Mouse (Mus musculus): Measurements from ENCODE around the gene Camk1. TPM values are rescaled to one million over a fixed set of nuclear protein-coding genes. Genes with fewer than 3 reads are reported as not detected.

Gene Camk1
- polyA plus RNA-seq, 1 experiment from 2014 or later = 90.6 TPM

DNA sequence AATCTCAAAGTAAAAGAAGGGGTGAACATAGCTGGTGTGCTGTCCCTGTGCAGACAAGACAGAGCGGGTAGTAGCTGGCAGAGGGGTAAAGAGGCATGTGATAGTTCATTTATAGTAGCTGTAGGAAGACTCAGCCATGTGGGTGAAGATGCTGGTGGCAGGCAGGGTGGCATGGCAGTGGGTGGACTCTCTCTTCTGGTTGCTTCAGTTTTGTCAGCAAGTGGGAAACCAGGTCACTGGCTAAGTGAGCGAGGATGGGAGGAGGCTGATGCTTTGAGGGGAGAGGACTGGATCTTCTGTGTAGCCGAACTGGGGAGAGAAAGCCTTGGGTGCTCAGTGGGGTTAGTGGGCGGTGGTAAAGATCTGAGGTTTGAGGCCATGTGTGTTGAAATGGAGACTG lies 56.5 kb downstream of the Camk1 start:
- Histone ChIP-seq H3K27ac (no peak overlapping the region), H3K4me1 (replicated peaks; ENCODE audit: insufficient read depth, low read length) (no peaks in the 10 kb centered on the region), H3K4me2 (ENCODE audit: low read length) (no peak overlapping the region), H3K4me3 (replicated peaks; ENCODE audit: low read depth, low read length) (no peak overlapping the region), H3K9me3 (replicated peaks; ENCODE audit: low read length) (no peaks in the 10 kb centered on the region), H3K36me3 (ENCODE audit: insufficient read depth, low read length) (no peaks in the 10 kb centered on the region), H3K27me3 (ENCODE audit: insufficient read depth, low read length) (peaks cover 18% of the 10 kb centered on the region; the same call in 1 of the 2 replicates), H3K9ac (ENCODE audit: low read depth, low read length) (no peak overlapping the region)
- no peak for TF ChIP-seq CTCF (IDR thresholded peaks at IDR 0.05; ENCODE audit: low read depth)
- no peak for ATAC-seq (replicated peaks; ENCODE audit: low FRiP score, low read depth)
- DNase-seq (ENCODE audit: low spot score) = no peak
- 79% methylated on average over 4 of the region's 4 CpGs for WGBS

- H3K4me1 ChIP-seq (replicated peaks; ENCODE audit: insufficient read depth, low read length) = no peaks in the 10 kb centered on the region
- no peak overlapping the region for H3K27ac ChIP-seq
- no peak for ATAC-seq (replicated peaks; ENCODE audit: low FRiP score, low read depth)
- H3K27me3 ChIP-seq (ENCODE audit: insufficient read depth, low read length) = peaks cover 19% of the 10 kb centered on the region; the same call in 1 of the 2 replicates
- no peak overlapping the region for H3K4me2 ChIP-seq (ENCODE audit: low read length)
- no peaks in the 10 kb centered on the region for H3K9me3 ChIP-seq (replicated peaks; ENCODE audit: low read length)
- no peaks in the 10 kb centered on the region for H3K36me3 ChIP-seq (ENCODE audit: insufficient read depth, low read length)
- WGBS = 67% methylated on average over 1 of the region's 1 CpGs
- no peak for DNase-seq (ENCODE audit: low spot score)
- H3K4me3 ChIP-seq (replicated peaks; ENCODE audit: low read depth, low read length) = no peak overlapping the region
- no peak overlapping the region for H3K9ac ChIP-seq (ENCODE audit: low read depth, low read length)
- TF ChIP-seq CTCF (IDR thresholded peaks at IDR 0.05; ENCODE audit: low read depth) = no peak
These were observed 57.5 kb downstream of the Camk1 start for GRCm38 (mm10) chr6:113286316-113286715.

DNA sequence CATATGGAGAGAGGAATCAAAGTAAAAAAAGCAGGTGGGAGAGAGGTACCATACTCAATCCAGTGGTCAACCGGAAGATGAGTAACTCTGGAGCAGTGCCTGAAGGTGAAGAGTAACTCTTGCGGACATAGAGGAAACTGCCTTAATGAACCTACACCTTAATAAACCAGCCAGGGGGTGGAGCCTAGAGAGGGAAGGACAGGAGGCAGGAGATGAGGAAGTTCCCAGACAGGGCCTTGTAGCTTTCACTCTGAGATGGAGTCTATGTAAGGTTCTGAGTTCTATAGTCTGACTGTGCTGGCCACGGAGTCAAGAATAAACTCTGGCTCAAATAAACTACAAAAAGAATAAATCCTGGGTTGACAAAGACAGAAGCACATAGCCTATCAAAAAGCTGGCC lies 58.9 kb downstream of the Camk1 start:
- no peak for TF ChIP-seq CTCF (IDR thresholded peaks at IDR 0.05; ENCODE audit: low read depth)
- no peak overlapping the region for H3K4me2 ChIP-seq (ENCODE audit: low read length)
- 68% methylated on average over 3 of the region's 3 CpGs for WGBS
- H3K9ac ChIP-seq (ENCODE audit: low read depth, low read length) = no peak overlapping the region
- H3K27me3 ChIP-seq (ENCODE audit: insufficient read depth, low read length) = peaks cover 19% of the 10 kb centered on the region; the same call in 1 of the 2 replicates
- H3K36me3 ChIP-seq (ENCODE audit: insufficient read depth, low read length) = 0 out of 2 replicates have a peak, but pooled peaks cover 2% of the 10 kb centered on the region
- no peak overlapping the region for H3K4me3 ChIP-seq (replicated peaks; ENCODE audit: low read depth, low read length)
- H3K9me3 ChIP-seq (replicated peaks; ENCODE audit: low read length) = no peaks in the 10 kb centered on the region
- ATAC-seq (replicated peaks; ENCODE audit: low FRiP score, low read depth) (no peak), DNase-seq (ENCODE audit: low spot score) (no peak)
- H3K27ac ChIP-seq = no peak overlapping the region
- no peaks in the 10 kb centered on the region for H3K4me1 ChIP-seq (replicated peaks; ENCODE audit: insufficient read depth, low read length)

Other genes starting within 250 kb of the Camk1 start
- gene Lhfpl4, start 148.6 kb downstream of the Camk1 start, polyA plus RNA-seq (2015; fragmentation: Nextera tagmentation; extraction: Ambion mirVana) = 0.20 and 0.45 TPM in 2 replicates
- gene Mtmr14, start 106.1 kb downstream of the Camk1 start, polyA plus RNA-seq (2015; fragmentation: Nextera tagmentation; extraction: Ambion mirVana) = 30.5 and 33.7 TPM in 2 replicates
- not detected in 2 replicates for gene Cpne9, start 61.7 kb downstream of the Camk1 start, polyA plus RNA-seq (2015; fragmentation: Nextera tagmentation; extraction: Ambion mirVana)
- 12.2 and 12.5 TPM in 2 replicates for gene Brpf1, start 36.8 kb downstream of the Camk1 start, polyA plus RNA-seq (2015; fragmentation: Nextera tagmentation; extraction: Ambion mirVana)
- gene Ogg1, start 17.0 kb downstream of the Camk1 start, polyA plus RNA-seq (2015; fragmentation: Nextera tagmentation; extraction: Ambion mirVana) = 14.0 TPM in 2 replicates
- gene Tada3, start 33.9 kb upstream of the Camk1 start, polyA plus RNA-seq (2015; fragmentation: Nextera tagmentation; extraction: Ambion mirVana) = 37.9 and 39.9 TPM in 2 replicates
- gene Arpc4, start 34.1 kb upstream of the Camk1 start, polyA plus RNA-seq (2015; fragmentation: Nextera tagmentation; extraction: Ambion mirVana) = 375 and 420 TPM in 2 replicates
- 1.5 and 2.0 TPM in 2 replicates for gene Ttll3, start 45.3 kb upstream of the Camk1 start, polyA plus RNA-seq (2015; fragmentation: Nextera tagmentation; extraction: Ambion mirVana)
- 24.4 and 30.5 TPM in 2 replicates for gene Rpusd3, start 75.4 kb upstream of the Camk1 start, polyA plus RNA-seq (2015; fragmentation: Nextera tagmentation; extraction: Ambion mirVana)
- gene Cidec, start 91.8 kb upstream of the Camk1 start, polyA plus RNA-seq (2015; fragmentation: Nextera tagmentation; extraction: Ambion mirVana) = 0.17 and 0.23 TPM in 2 replicates
- gene Jagn1, start 98.6 kb upstream of the Camk1 start, polyA plus RNA-seq (2015; fragmentation: Nextera tagmentation; extraction: Ambion mirVana) = 111 and 114 TPM in 2 replicates
- 10.9 and 11.1 TPM in 2 replicates for gene Il17re, start 114.5 kb upstream of the Camk1 start, polyA plus RNA-seq (2015; fragmentation: Nextera tagmentation; extraction: Ambion mirVana)
- gene Il17rc, start 127.4 kb upstream of the Camk1 start, polyA plus RNA-seq (2015; fragmentation: Nextera tagmentation; extraction: Ambion mirVana) = 28.0 and 28.8 TPM in 2 replicates
- 25.7 and 28.7 TPM in 2 replicates for gene Creld1, start 139.3 kb upstream of the Camk1 start, polyA plus RNA-seq (2015; fragmentation: Nextera tagmentation; extraction: Ambion mirVana)
- gene Prrt3, start 157.9 kb upstream of the Camk1 start, polyA plus RNA-seq (2015; fragmentation: Nextera tagmentation; extraction: Ambion mirVana) = 0.52 and 0.55 TPM in 2 replicates
- 114 and 118 TPM in 2 replicates for gene Emc3, start 187.7 kb upstream of the Camk1 start, polyA plus RNA-seq (2015; fragmentation: Nextera tagmentation; extraction: Ambion mirVana)
- gene Fancd2, start 187.7 kb upstream of the Camk1 start, polyA plus RNA-seq (2015; fragmentation: Nextera tagmentation; extraction: Ambion mirVana) = 3.0 and 5.1 TPM in 2 replicates